Mouse (Mus musculus) testis, adult 2 months (tissue): ENCODE measurements at regions not wholly inside any gene's neighbourhood (a gene's known extent, or its start where the extent isn't known, plus 50 kb on each side); places are given as distances from the start of the nearest gene placed in this dataset.

Experiments
- H3K27ac ChIP-seq: fragments of 200-500 bp; 2 replicates; pipeline ENCODE4 v1.5.1; 2012; ENCODE audit warnings: low read depth, low read length; ENCODE audit not compliant: control insufficient read depth, insufficient read depth
- H3K27me3 ChIP-seq: fragments of 200-500 bp; 2 replicates; pipeline ENCODE4 v1.6.1; 2012; ENCODE audit warnings: mild to moderate bottlenecking, low read length, moderate library complexity; ENCODE audit not compliant: control insufficient read depth, insufficient read depth
- H3K36me3 ChIP-seq: fragments of 200-500 bp; 2 replicates; pipeline ENCODE4 v1.6.1; 2012; ENCODE audit warnings: mild to moderate bottlenecking, low read length; ENCODE audit not compliant: control insufficient read depth, insufficient read depth
- H3K4me1 ChIP-seq: fragments of 200-500 bp; 2 replicates; pipeline ENCODE4 v1.6.1; 2012; ENCODE audit warnings: low read length; ENCODE audit not compliant: control insufficient read depth, insufficient read depth
- H3K4me3 ChIP-seq: fragments of 200-500 bp; 2 replicates; pipeline ENCODE4 v1.5.1; 2012; ENCODE audit warnings: low read depth, mild to moderate bottlenecking, low read length, moderate library complexity, mixed read lengths; ENCODE audit not compliant: control insufficient read depth
- CTCF ChIP-seq: fragments of 200-500 bp; IDR thresholded peaks from 2 replicates; pipeline ENCODE4 v1.5.1; 2012; ENCODE audit warnings: low read depth, mild to moderate bottlenecking, inconsistent platforms, low read length, moderate library complexity; ENCODE audit not compliant: control insufficient read depth, insufficient read depth, insufficient replicate concordance
- POLR2A ChIP-seq: fragments of 200-500 bp; IDR thresholded peaks from 2 replicates; pipeline ENCODE4 v1.6.1; 2012; ENCODE audit warnings: low read depth, mild to moderate bottlenecking, inconsistent platforms, low read length, moderate library complexity; ENCODE audit not compliant: control insufficient read depth

GRCm38 (mm10) chr3:147442925-147443690, 590.9 kb downstream of the Ttll7 start:
- Histone ChIP-seq H3K27ac (no peak overlapping the region), H3K27me3 (no peaks in the 10 kb centered on the region), H3K4me3 (no peak overlapping the region), H3K4me1 (no peaks in the 10 kb centered on the region), H3K36me3 (no peaks in the 10 kb centered on the region)
- TF ChIP-seq CTCF (no peak), POLR2A (no peak)

- Histone ChIP-seq H3K4me3 (no peak overlapping the region), H3K27me3 (no peaks in the 10 kb centered on the region), H3K4me1 (no peaks in the 10 kb centered on the region), H3K36me3 (no peaks in the 10 kb centered on the region), H3K27ac (no peak overlapping the region)
- TF ChIP-seq CTCF (no peak), POLR2A (no peak)
Measured at GRCm38 (mm10) chr3:147443691-147443960, 591.5 kb downstream of the Ttll7 start.

GRCm38 (mm10) chr3:147444005-147444763, 592.0 kb downstream of the Ttll7 start:
- no peak for TF ChIP-seq CTCF
- TF ChIP-seq POLR2A: no peak
- H3K4me3 ChIP-seq: no peak overlapping the region
- H3K27ac ChIP-seq: no peak overlapping the region
- H3K27me3 ChIP-seq: no peaks in the 10 kb centered on the region
- H3K4me1 ChIP-seq: no peaks in the 10 kb centered on the region
- H3K36me3 ChIP-seq: no peaks in the 10 kb centered on the region

GRCm38 (mm10) chr3:147445066-147445844, 593.1 kb downstream of the Ttll7 start:
- H3K27ac ChIP-seq: no peak overlapping the region

DNA sequence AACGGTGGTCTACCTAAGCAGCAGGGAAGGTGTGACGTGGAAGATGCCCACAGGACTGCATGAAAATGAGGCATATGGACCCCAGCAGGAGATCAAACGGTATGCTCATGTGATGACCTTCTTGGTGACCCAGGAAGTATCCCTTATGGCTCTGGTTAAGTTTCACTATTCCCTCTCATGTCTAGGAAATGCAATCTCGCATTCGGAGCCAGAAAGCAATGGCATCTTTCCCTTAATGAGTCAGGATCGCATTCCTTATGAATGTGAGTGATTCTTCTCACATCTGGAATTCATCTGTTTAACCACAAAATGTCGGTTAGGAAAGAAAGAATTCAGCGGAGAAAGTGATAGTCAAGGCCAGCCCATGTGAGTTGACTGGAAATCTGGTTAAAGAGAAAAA, 593.7 kb downstream of the Ttll7 start:
- H3K27ac ChIP-seq: no peak overlapping the region
- no peaks in the 10 kb centered on the region for H3K36me3 ChIP-seq
- TF ChIP-seq CTCF (no peak), POLR2A (no peak)
- no peak overlapping the region for H3K4me3 ChIP-seq
- H3K27me3 ChIP-seq: no peaks in the 10 kb centered on the region
- H3K4me1 ChIP-seq: no peaks in the 10 kb centered on the region

More at GRCm38 (mm10) chr3:147445066-147445844, 593.1 kb downstream of the Ttll7 start:
- H3K4me1 ChIP-seq: no peaks in the 10 kb centered on the region
- H3K27me3 ChIP-seq: no peaks in the 10 kb centered on the region
- no peak overlapping the region for H3K4me3 ChIP-seq
- no peaks in the 10 kb centered on the region for H3K36me3 ChIP-seq
- TF ChIP-seq POLR2A: no peak
- no peak for TF ChIP-seq CTCF

DNA sequence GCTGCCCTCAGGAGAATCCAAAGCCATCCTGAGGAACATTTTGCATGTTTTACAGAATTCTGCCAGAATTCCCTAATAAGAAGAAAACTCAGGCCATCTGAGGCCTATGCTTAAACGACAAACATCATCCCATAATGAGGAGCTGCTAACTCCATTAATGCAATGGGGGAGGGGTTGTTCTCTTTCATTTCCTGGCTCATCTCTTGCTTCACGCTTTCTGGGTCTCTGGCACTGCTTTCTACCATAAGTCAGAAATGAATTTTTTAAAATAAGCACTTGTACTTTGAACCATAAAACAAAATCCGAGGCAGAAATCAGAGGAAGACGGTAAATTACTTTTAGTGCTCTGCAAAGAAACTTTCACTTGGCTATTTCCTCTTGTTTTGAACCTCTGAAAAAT, 600.0 kb downstream of the Ttll7 start:
- H3K4me3 ChIP-seq: no peak overlapping the region
- H3K27me3 ChIP-seq: no peaks in the 10 kb centered on the region
- H3K36me3 ChIP-seq: no peaks in the 10 kb centered on the region
- H3K27ac ChIP-seq: no peak overlapping the region
- no peaks in the 10 kb centered on the region for H3K4me1 ChIP-seq
- TF ChIP-seq POLR2A (no peak), CTCF (no peak)

DNA sequence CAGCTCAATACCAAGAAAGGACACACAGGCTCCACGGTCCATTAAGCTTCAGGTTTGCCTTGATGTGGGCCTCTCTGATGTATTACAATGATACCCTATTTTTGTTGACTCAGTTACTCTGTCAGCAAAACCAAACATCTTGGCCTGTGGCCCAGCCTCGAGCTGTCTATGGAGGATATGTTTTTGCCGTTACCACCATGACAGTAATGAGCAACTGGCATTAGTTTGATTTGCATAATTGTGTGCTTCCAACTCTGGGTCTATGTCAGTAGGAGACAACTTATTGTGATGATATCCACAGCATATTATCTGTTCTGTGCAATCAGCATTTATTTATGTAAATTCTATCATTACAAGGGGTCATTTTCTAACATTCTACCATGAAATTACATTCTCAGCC, 603.2 kb downstream of the Ttll7 start:
- Histone ChIP-seq H3K36me3 (no peaks in the 10 kb centered on the region), H3K27me3 (no peaks in the 10 kb centered on the region), H3K4me1 (no peaks in the 10 kb centered on the region), H3K4me3 (no peak overlapping the region), H3K27ac (no peak overlapping the region)
- TF ChIP-seq POLR2A (no peak), CTCF (no peak)
